Mouse (Mus musculus) heart, postnatal 0 days (tissue): Measurements from ENCODE around the gene Gm42517.

Experiments used
- CTCF ChIP-seq: IDR thresholded peaks from 2 replicates; pipeline ENCODE4 v1.5.1; 2016; ENCODE audit warnings: antibody characterized with exemption, control low read depth, low read depth
- EP300 ChIP-seq: IDR thresholded peaks from 2 replicates; pipeline ENCODE4 v1.6.1; 2016; ENCODE audit warnings: antibody characterized with exemption, low read depth

DNA sequence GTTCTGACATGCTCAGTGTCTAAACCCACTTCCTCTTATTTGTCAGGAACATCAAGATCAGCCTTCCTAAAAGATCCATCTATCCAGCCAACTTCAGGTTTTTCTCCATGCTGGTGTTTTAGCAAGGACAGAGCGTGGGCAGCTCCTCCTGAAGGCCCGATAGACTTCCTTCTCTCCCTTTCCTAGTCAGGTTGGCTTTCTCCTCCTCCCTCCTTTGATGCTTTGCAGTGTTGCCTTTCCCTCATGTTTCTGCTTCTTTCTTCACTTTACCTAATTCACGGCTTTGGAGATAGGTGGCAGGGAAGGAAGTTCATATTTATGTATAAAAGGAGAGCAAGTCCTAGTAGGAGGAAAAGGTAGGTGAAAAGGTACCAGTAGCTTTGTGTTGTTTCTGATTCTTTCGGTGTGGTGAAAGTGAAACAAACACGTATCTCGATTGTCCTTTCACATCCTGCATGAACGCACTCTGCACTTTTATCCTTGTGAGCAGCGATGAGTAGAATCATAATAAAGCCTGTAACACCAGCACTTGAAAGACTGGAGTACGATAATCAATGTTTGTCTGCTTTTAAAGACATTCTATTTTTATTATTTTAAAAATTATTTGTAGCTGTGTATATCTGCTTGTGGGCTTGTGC is 18.1 kb downstream of the Gm42517 start:
- TF ChIP-seq EP300 (no peak), CTCF (no peak)
